Mouse (Mus musculus): ENCODE data around the gene Capzb.

The Capzb gene

GRCm38 (mm10) chr4:139265783-139266499 is 73.2 kb downstream of the Capzb start:
- DNase-seq (ENCODE audit: low spot score in 2 of 2), result no peak

- no peak for DNase-seq (ENCODE audit: low spot score in 2 of 2)
These were observed 73.8 kb downstream of the Capzb start for GRCm38 (mm10) chr4:139266500-139266865.

GRCm38 (mm10) chr4:139267335-139267734 is 74.6 kb downstream of the Capzb start:
- DNase-seq (ENCODE audit: low spot score in 2 of 2), result no peak

GRCm38 (mm10) chr4:139268242-139268641 is 75.5 kb downstream of the Capzb start:
- DNase-seq (ENCODE audit: low spot score in 2 of 2), result no peak

GRCm38 (mm10) chr4:139270168-139270567 is 77.5 kb downstream of the Capzb start:
- no peak for DNase-seq (ENCODE audit: low spot score in 2 of 2)

- DNase-seq (ENCODE audit: low spot score in 2 of 2), result no peak
These were observed 78.9 kb downstream of the Capzb start for GRCm38 (mm10) chr4:139271562-139271961.

- DNase-seq (ENCODE audit: low spot score in 2 of 2), result no peak
These were observed 80.4 kb downstream of the Capzb start for GRCm38 (mm10) chr4:139272951-139273680.

- no peak for DNase-seq (ENCODE audit: low spot score in 2 of 2)
These were observed 81.9 kb downstream of the Capzb start for GRCm38 (mm10) chr4:139274573-139274972.

- no peak for DNase-seq (ENCODE audit: low spot score in 2 of 2)
These were observed 83.7 kb downstream of the Capzb start for GRCm38 (mm10) chr4:139276411-139276810.

- DNase-seq (ENCODE audit: low spot score in 2 of 2), result no peak
These were observed 87.8 kb downstream of the Capzb start for GRCm38 (mm10) chr4:139280530-139280929.

GRCm38 (mm10) chr4:139281791-139282345 is 89.2 kb downstream of the Capzb start:
- DNase-seq (ENCODE audit: low spot score in 2 of 2), result no peak

GRCm38 (mm10) chr4:139282955-139283417 is 90.3 kb downstream of the Capzb start:
- no peak for DNase-seq (ENCODE audit: low spot score in 2 of 2)

- DNase-seq (ENCODE audit: low spot score in 2 of 2), result no peak
These were observed 92.2 kb downstream of the Capzb start for GRCm38 (mm10) chr4:139284877-139285276.

- no peak for DNase-seq (ENCODE audit: low spot score in 2 of 2)
These were observed 93.5 kb downstream of the Capzb start for GRCm38 (mm10) chr4:139286234-139286633.

- peak; percentile 70 to 77 for DNase-seq (ENCODE audit: low spot score in 2 of 2)
These were observed 94.6 kb downstream of the Capzb start for GRCm38 (mm10) chr4:139287122-139287863.

GRCm38 (mm10) chr4:139289017-139289416 is 96.3 kb downstream of the Capzb start:
- peak in 1 of 2 experiments; percentile 53 for DNase-seq (ENCODE audit: low spot score in 2 of 2)

GRCm38 (mm10) chr4:139291099-139291498 is 98.4 kb downstream of the Capzb start:
- no peak for DNase-seq (ENCODE audit: low spot score in 2 of 2)

- DNase-seq (ENCODE audit: low spot score in 2 of 2), result no peak
These were observed 99.3 kb downstream of the Capzb start for GRCm38 (mm10) chr4:139292038-139292437.

GRCm38 (mm10) chr4:139297566-139297965 is 104.9 kb downstream of the Capzb start:
- no peak for DNase-seq (ENCODE audit: low spot score in 2 of 2)

GRCm38 (mm10) chr4:139298671-139299366 is 106.1 kb downstream of the Capzb start:
- no peak for DNase-seq (ENCODE audit: low spot score in 2 of 2)

- DNase-seq (ENCODE audit: low spot score in 2 of 2), result no peak
These were observed 109.1 kb downstream of the Capzb start for GRCm38 (mm10) chr4:139301780-139302179.
